Mouse (Mus musculus): ENCODE results near the gene Rasgrf2.

The Rasgrf2 gene

GRCm38 (mm10) chr13:92041584-92042563, 89.6 kb downstream of the Rasgrf2 start:
- WGBS: 60% methylated on average over 8 of the region's 8 CpGs

GRCm38 (mm10) chr13:92030364-92031057, 100.9 kb downstream of the Rasgrf2 start:
- WGBS: 79% methylated on average over 24 of the region's 24 CpGs

GRCm38 (mm10) chr13:92029666-92030065, 101.8 kb downstream of the Rasgrf2 start:
- WGBS: 89% methylated on average over 3 of the region's 3 CpGs

- 47% methylated on average over 5 of the region's 5 CpGs for WGBS
These were observed 103.5 kb downstream of the Rasgrf2 start for GRCm38 (mm10) chr13:92027951-92028350.

- 54% methylated on average over 2 of the region's 2 CpGs for WGBS
These were observed 104.8 kb downstream of the Rasgrf2 start for GRCm38 (mm10) chr13:92026651-92027050.

DNA sequence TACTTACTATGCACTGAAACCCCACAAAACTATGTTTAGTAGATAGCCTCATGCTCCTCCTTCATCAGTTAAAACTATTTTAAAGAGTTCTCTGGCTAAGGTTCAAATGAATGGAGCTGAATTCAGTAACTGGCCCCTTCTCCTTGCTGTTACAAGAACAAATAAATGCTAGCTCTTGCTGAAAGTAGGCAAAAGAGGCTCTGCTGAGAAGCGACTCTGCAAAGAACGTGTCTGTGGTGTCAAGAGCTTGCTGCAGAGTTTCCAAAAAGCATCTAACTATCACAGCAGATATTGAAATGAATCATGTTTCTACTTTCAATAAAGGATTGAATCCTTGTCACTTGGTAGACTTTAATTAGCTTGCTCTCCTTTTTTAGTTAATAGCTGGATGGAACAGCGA, 106.3 kb downstream of the Rasgrf2 start:
- 71% methylated on average over 3 of the region's 3 CpGs for WGBS

DNA sequence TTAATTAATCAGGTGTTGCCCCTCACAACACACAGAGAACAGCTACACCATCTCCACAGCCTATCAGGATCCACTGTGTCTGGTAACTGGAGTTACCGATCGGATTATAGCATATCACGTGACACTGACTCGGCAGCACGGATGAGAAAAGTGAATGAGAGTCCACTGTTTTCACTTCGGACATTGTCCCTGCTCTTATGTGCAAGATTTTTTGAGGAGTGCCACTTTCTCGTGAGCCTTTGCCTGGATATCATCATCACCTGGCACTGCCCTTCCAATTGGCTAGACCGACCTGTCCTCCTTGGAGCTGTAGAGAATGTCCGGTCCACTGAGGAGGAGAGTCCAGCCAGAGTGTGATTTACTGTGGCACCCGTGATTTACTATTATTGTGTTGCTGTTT, 109.3 kb downstream of the Rasgrf2 start:
- WGBS: 96% methylated on average over 10 of the region's 10 CpGs

- 45% methylated on average over 3 of the region's 3 CpGs for WGBS
These were observed 134.5 kb downstream of the Rasgrf2 start for GRCm38 (mm10) chr13:91996929-91997328.

DNA sequence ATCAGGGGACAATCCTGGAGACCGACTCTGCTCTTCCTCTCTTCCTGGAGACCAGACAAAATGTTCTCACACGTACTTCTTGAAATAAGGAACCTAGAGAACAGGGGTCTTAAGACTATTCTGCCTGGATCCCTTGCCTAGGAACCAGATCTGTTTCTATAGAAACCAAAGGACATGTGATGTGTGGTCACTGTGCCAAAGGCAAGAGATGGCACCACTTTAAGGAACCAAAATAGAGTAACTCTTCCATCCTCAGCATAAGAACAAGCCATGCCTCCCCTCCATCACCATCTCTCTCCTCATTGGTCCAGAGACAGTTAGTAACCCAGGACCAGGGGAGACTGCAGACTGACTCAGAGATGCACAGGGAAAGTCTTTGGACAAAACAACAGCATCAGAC, 140.0 kb downstream of the Rasgrf2 start:
- WGBS: 67% methylated on average over 2 of the region's 2 CpGs

GRCm38 (mm10) chr13:91990709-91991284, 140.7 kb downstream of the Rasgrf2 start:
- 62% methylated on average over 6 of the region's 6 CpGs for WGBS

GRCm38 (mm10) chr13:91988378-91988777, 143.1 kb downstream of the Rasgrf2 start:
- 54% methylated on average over 7 of the region's 7 CpGs for WGBS

DNA sequence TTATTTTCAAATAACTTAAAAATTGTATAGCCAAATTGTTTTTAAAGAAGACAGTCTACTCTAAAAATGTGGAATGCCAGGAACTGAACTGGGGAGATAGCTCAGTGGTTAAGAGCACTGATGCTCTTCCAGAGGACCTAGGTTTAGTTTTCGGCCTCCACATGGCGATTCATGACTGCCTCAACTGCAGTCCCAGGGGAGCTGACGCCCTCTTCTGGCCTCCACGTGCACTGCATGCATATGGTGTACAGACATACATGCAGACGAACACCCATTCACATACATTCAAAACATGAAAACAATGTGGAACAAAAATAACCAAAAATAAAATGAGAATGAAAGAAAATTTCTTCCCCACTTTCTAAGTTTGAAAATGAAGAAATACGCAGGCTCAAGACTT, 144.5 kb downstream of the Rasgrf2 start:
- 92% methylated on average over 6 of the region's 6 CpGs for WGBS

DNA sequence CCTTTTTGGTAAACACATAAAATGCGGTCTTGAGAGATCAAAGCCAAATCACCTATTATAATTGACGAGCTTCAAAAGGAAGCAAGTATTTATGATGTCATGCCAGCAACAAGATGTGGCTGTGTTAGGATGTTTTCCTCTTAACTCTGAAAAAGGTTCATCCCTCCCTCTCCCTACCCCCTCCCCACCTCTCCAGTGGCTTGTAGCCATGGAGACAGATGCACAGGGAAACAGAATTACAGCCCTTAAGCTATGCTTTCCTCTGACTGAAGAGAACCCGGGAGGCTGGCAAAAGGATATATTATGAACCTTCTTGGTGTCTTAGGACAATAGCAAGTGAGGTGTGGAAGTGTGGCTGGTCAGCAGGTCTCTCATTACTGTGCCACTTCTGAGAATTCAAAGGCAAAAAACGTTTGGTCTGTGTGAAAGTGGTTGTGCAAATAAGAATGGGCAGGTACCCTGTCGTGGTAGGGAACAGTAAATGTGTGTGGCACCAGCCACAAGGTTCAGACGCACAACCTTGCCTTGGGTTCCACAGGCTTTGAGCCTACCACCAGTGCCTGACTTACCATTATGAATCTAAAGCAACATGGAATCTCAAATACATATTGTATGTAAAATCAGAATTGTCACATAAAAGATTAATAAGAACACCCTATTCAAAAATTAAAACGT, 145.4 kb downstream of the Rasgrf2 start:
- WGBS: 58% methylated on average over 7 of the region's 7 CpGs

GRCm38 (mm10) chr13:91982080-91982479, 149.4 kb downstream of the Rasgrf2 start:
- 91% methylated on average over 3 of the region's 3 CpGs for WGBS

DNA sequence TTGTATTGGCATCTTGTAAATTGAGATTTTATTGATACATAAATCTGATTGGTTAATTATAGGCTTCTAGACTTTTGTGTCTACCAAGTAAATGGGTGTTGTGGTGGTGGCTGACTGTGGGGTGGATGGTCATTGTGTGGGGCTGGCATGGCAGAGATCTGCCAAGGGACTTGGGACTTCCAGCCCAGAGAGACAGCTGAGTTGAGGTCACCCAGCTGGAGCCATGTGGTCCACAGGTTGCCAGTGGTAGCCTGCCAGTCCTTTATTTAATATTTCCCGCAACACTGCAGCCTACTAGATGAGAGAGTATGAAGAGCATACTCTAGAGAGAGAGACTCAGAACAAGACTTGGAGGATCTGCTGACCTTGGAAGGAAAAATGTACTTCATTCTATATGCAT, 150.0 kb downstream of the Rasgrf2 start:
- 100% methylated on average over 1 of the region's 1 CpGs for WGBS

DNA sequence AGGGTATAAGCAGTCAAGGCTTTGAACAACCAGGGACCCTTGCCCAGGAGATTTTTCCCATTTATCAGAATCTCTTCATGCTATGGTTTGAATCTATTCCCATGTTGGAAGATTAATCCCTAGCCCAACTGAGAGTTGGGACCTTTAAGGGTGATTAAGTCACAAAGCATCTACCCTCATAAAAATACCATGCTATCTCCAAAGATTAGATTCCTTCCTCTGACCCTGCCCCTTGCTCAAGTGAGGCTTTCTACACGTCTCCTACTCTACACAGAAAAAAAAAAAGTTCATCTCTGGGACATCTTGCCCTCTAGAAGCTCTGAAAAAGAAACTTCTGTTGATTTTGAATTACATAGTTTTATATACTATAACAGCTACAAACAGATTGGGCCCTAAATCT, 154.5 kb downstream of the Rasgrf2 start:
- 81% methylated on average over 1 of the region's 1 CpGs for WGBS

DNA sequence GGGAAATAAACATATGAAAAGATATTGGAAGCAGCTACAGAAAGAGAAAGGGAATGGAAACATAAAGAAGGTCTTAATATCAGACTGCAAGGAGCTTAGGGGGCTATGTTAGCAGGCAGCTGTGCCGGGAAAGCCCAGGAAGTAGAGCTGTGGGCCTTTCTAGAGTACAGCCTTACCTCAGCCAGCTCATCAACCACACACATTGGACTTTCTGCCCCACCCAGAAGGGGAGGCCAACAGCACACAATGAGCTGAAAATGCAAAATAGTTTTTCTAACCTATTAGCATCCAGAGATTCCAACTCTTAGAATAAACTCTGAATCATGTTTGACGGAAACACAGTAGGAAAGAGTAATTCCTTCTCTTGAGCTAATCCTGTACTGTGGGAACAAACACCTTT, 154.9 kb downstream of the Rasgrf2 start:
- WGBS: 76% methylated on average over 2 of the region's 2 CpGs

- WGBS: 52% methylated on average over 1 of the region's 1 CpGs
These were observed 157.3 kb downstream of the Rasgrf2 start for GRCm38 (mm10) chr13:91974154-91974553.

GRCm38 (mm10) chr13:91971246-91971645, 160.2 kb downstream of the Rasgrf2 start:
- WGBS: 88% methylated on average over 3 of the region's 3 CpGs

GRCm38 (mm10) chr13:91955646-91956045, 175.8 kb downstream of the Rasgrf2 start:
- 81% methylated on average over 2 of the region's 2 CpGs for WGBS

- 39% methylated on average over 1 of the region's 1 CpGs for WGBS
These were observed 176.3 kb downstream of the Rasgrf2 start for GRCm38 (mm10) chr13:91955175-91955574.

DNA sequence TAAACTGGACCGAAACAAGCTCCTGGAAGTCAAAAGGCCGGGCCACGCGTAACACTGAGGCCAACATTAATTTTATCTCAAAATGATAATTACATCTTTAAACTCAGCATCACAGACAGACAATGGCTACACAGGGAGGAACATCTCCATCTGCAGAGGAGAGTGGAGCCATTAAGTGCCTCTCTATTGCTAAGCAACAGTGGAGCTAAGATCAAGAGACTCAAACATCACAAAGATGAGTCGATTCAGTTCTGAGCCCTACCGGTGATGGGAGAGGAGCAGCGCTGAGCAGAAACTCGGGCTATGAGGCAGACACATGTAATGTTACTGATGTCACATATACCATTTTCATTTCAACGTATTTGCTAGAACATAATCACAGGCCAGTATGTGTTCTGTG, 191.3 kb downstream of the Rasgrf2 start:
- 73% methylated on average over 9 of the region's 9 CpGs for WGBS
